Mouse (Mus musculus): ENCODE measurements around the gene Htr1f. TPM values are rescaled to one million over a fixed set of nuclear protein-coding genes. Genes with fewer than 3 reads are reported as not detected.

Gene Htr1f
- total RNA-seq, 2 experiments from 2014 or later = 0.09 TPM; not detected in 1

- peak; percentile 6 for DNase-seq
Observed at GRCm38 (mm10) chr16:64961690-64962089, 144.0 kb downstream of the Htr1f start.

GRCm38 (mm10) chr16:64941646-64942195 lies 163.9 kb downstream of the Htr1f start:
- DNase-seq = no peak

- no peak for DNase-seq
Observed at GRCm38 (mm10) chr16:64934793-64935192, 170.9 kb downstream of the Htr1f start.

- no peak for DNase-seq
Observed at GRCm38 (mm10) chr16:64934011-64934410, 171.6 kb downstream of the Htr1f start.

GRCm38 (mm10) chr16:64923500-64923899 lies 182.2 kb downstream of the Htr1f start:
- DNase-seq = no peak

- no peak for DNase-seq
Observed at GRCm38 (mm10) chr16:64908747-64909146, 196.9 kb downstream of the Htr1f start.

- peak; percentile 15 for DNase-seq
Observed at GRCm38 (mm10) chr16:64907112-64907511, 198.5 kb downstream of the Htr1f start.

GRCm38 (mm10) chr16:64903328-64903727 lies 202.3 kb downstream of the Htr1f start:
- DNase-seq = no peak

GRCm38 (mm10) chr16:64899084-64899483 lies 206.6 kb downstream of the Htr1f start:
- DNase-seq = peak; percentile 53

- DNase-seq = no peak
Observed at GRCm38 (mm10) chr16:64889496-64889895, 216.2 kb downstream of the Htr1f start.

GRCm38 (mm10) chr16:64885547-64885946 lies 220.1 kb downstream of the Htr1f start:
- DNase-seq = no peak

- DNase-seq = peak; percentile 62
Observed at GRCm38 (mm10) chr16:64885142-64885541, 220.5 kb downstream of the Htr1f start.

- peak; percentile 76 for DNase-seq
Observed at GRCm38 (mm10) chr16:64884420-64884838, 221.2 kb downstream of the Htr1f start.

GRCm38 (mm10) chr16:64883896-64884295 lies 221.8 kb downstream of the Htr1f start:
- DNase-seq = peak; percentile 31

GRCm38 (mm10) chr16:64881442-64881841 lies 224.2 kb downstream of the Htr1f start:
- no peak for DNase-seq

GRCm38 (mm10) chr16:64880986-64881385 lies 224.7 kb downstream of the Htr1f start:
- DNase-seq = no peak

- DNase-seq = no peak
Observed at GRCm38 (mm10) chr16:64879735-64880134, 225.9 kb downstream of the Htr1f start.

- no peak for DNase-seq
Observed at GRCm38 (mm10) chr16:64878611-64879132, 227.0 kb downstream of the Htr1f start.

GRCm38 (mm10) chr16:64877314-64877713 lies 228.3 kb downstream of the Htr1f start:
- no peak for DNase-seq

- no peak for DNase-seq
Observed at GRCm38 (mm10) chr16:64876631-64877265, 228.9 kb downstream of the Htr1f start.

- no peak for DNase-seq
Observed at GRCm38 (mm10) chr16:64875822-64876221, 229.8 kb downstream of the Htr1f start.

GRCm38 (mm10) chr16:64875384-64875783 lies 230.3 kb downstream of the Htr1f start:
- no peak for DNase-seq

Measured in adrenal gland, postnatal 10 days (tissue).